Mouse (Mus musculus): Measurements from ENCODE around the gene Gm9495.
"Not testable (repeated sequence)": the region's sequence is repeated elsewhere in the genome, so short reads cannot be mapped to it uniquely, and the experiment has no call there.

Gene Gm9495

GRCm38 (mm10) chr8:69453465-69453864, at the start of gene Gm9495:
TSS of gene Gm9495 (minus strand) at chr8:69453565.
- DNase-seq (ENCODE audit: low spot score in 2 of 2) = not testable (repeated sequence)

- DNase-seq (ENCODE audit: low spot score in 2 of 2) = not testable (repeated sequence)
Observed at GRCm38 (mm10) chr8:69474946-69475345, 21.6 kb upstream of the Gm9495 start.

GRCm38 (mm10) chr8:69420018-69420417, 33.3 kb downstream of the Gm9495 start:
- not testable (repeated sequence) for DNase-seq (ENCODE audit: low spot score in 2 of 2)

- no peak for DNase-seq (ENCODE audit: low spot score in 2 of 2)
Observed at GRCm38 (mm10) chr8:69414326-69414725, 39.0 kb downstream of the Gm9495 start.

GRCm38 (mm10) chr8:69404768-69405167, 48.6 kb downstream of the Gm9495 start:
- DNase-seq (ENCODE audit: low spot score in 2 of 2) = no peak

GRCm38 (mm10) chr8:69399956-69400443, 53.4 kb downstream of the Gm9495 start:
- DNase-seq (ENCODE audit: low spot score in 2 of 2) = no peak

- peak; percentile 41 to 52 for DNase-seq (ENCODE audit: low spot score in 2 of 2)
Observed at GRCm38 (mm10) chr8:69399181-69399955, 54.0 kb downstream of the Gm9495 start.

GRCm38 (mm10) chr8:69396196-69396595, 57.2 kb downstream of the Gm9495 start:
- DNase-seq (ENCODE audit: low spot score in 2 of 2) = no peak

GRCm38 (mm10) chr8:69395050-69395789, 58.1 kb downstream of the Gm9495 start:
- peak; percentile 79 to 88 for DNase-seq (ENCODE audit: low spot score in 2 of 2)

GRCm38 (mm10) chr8:69384361-69384760, 69.0 kb downstream of the Gm9495 start:
- DNase-seq (ENCODE audit: low spot score in 2 of 2) = no peak
